ENCODE assay signal across 10 mouse cellular contexts in genomic region chr3:55541799-55542198, GRCm38 (mm10).
A peak's percentile ranks its signal among the peaks of the same experiment; 100 is the strongest.
DNase-seq lines count a peak whose midpoint lies in the region; ATAC-seq lines count a peak whose summit lies in the region.
"Had no signal": no experiment of that assay in that cellular context is flagged by ENCODE, and none has a peak within 500 bp of the region (broad histone marks: within the 10 kb centered on the region; RNA-seq: fewer than 3 reads in every experiment).

No protein-coding gene starts in this region.

- no peak overlapping the region for H3K4me3 ChIP-seq in forebrain, embryonic 14.5 days (ENCODE audit: low read depth, low read length)
- H3K4me3 ChIP-seq in limb, embryonic 12.5 days (replicated peaks): no peak overlapping the region
- no peak overlapping the region for H3K4me3 ChIP-seq in heart, embryonic 12.5 days
- H3K4me3 ChIP-seq: erythroblast, embryonic 14.5 days had no signal

- H3K9me3 ChIP-seq in forebrain, embryonic 14.5 days (replicated peaks; ENCODE audit: control insufficient read depth, low read length): no peaks in the 10 kb centered on the region
- no peaks in the 10 kb centered on the region for H3K9me3 ChIP-seq in limb, embryonic 12.5 days
- no peaks in the 10 kb centered on the region for H3K9me3 ChIP-seq in heart, embryonic 12.5 days (replicated peaks)

- H3K4me1 ChIP-seq in forebrain, embryonic 14.5 days (ENCODE audit: control insufficient read depth, insufficient read depth, low read length): peaks cover 16% of the 10 kb centered on the region
- H3K4me1 ChIP-seq in limb, embryonic 12.5 days (replicated peaks): peaks cover 72% of the 10 kb centered on the region
- H3K4me1 ChIP-seq in heart, embryonic 12.5 days (replicated peaks): peaks cover 22% of the 10 kb centered on the region

- peak overlapping the region; percentile 22; the same call in 1 of the 2 replicates for H3K27ac ChIP-seq in forebrain, embryonic 14.5 days (ENCODE audit: low read depth, low read length)
- H3K27ac ChIP-seq in limb, embryonic 12.5 days: peak overlapping the region; percentile 71
- H3K27ac ChIP-seq in heart, embryonic 12.5 days (ENCODE audit: poor library complexity, severe bottlenecking): no peak overlapping the region

- DNase-seq in cerebellum, adult 11-12 months: peak; percentile 84
- DNase-seq in cerebellum, adult 9-10 months: peak; percentile 86
- no peak for DNase-seq in forebrain, embryonic 14.5 days (ENCODE audit: low spot score)
- DNase-seq in layer of hippocampus, postnatal 14 days (ENCODE audit: low spot score in 2 of 2): no peak
- no peak for DNase-seq in thymus, postnatal 25 days
- DNase-seq: gastrocnemius, postnatal 25 days had no signal

- WGBS in forebrain, embryonic 14.5 days: 100% methylated on average over 1 of the region's 1 CpGs
- 93% methylated on average over 1 of the region's 1 CpGs for WGBS in limb, embryonic 12.5 days
- WGBS in heart, embryonic 12.5 days: 85% methylated on average over 1 of the region's 1 CpGs

- ATAC-seq in forebrain, embryonic 14.5 days: peak; percentile 10; the same call in 1 of the 2 replicates
- no peak for ATAC-seq in limb, embryonic 12.5 days (ENCODE audit: insufficient number of reproducible peaks, insufficient read depth, low FRiP score, low TSS enrichment, low read depth)
- no peak for ATAC-seq in heart, embryonic 12.5 days (ENCODE audit: insufficient number of reproducible peaks, low FRiP score)
- no peak for ATAC-seq in activated CD4-positive, CD25-positive, alpha-beta regulatory T cell, adult 4 months

- peak overlapping the region; percentile 6; the same call in 1 of the 2 replicates for H3K9ac ChIP-seq in forebrain, embryonic 14.5 days (ENCODE audit: low read length)
- H3K9ac ChIP-seq in limb, embryonic 12.5 days (replicated peaks): no peak overlapping the region
- H3K9ac ChIP-seq in heart, embryonic 12.5 days: no peak overlapping the region

- no peaks in the 10 kb centered on the region for H3K36me3 ChIP-seq in forebrain, embryonic 14.5 days (ENCODE audit: control insufficient read depth, insufficient read depth, low read length)
- no peaks in the 10 kb centered on the region for H3K36me3 ChIP-seq in limb, embryonic 12.5 days
- H3K36me3 ChIP-seq in heart, embryonic 12.5 days: no peaks in the 10 kb centered on the region

- H3K4me2 ChIP-seq in forebrain, embryonic 14.5 days (ENCODE audit: low read length): no peak overlapping the region
- no peak overlapping the region for H3K4me2 ChIP-seq in limb, embryonic 12.5 days
- no peak overlapping the region for H3K4me2 ChIP-seq in heart, embryonic 12.5 days

- no peaks in the 10 kb centered on the region for H3K27me3 ChIP-seq in forebrain, embryonic 14.5 days (replicated peaks; ENCODE audit: control insufficient read depth, insufficient read depth, low read length)
- 0 out of 2 replicates have a peak, but pooled peaks cover 3% of the 10 kb centered on the region for H3K27me3 ChIP-seq in limb, embryonic 12.5 days
- H3K27me3 ChIP-seq in heart, embryonic 12.5 days (replicated peaks): no peaks in the 10 kb centered on the region

Comparison
In these comparisons a context has a peak if more than half of its experiments do, and no peak if none do; other contexts are left out.
1. DNase-seq: peak in cerebellum, adult 11-12 months (single experiment) and cerebellum, adult 9-10 months (single experiment); none in forebrain, embryonic 14.5 days (single experiment), layer of hippocampus, postnatal 14 days (0 of 2) and thymus, postnatal 25 days (single experiment).